Mouse (Mus musculus) MEL (cell line): ENCODE data around the gene Lifr. TPM values are rescaled to one million over a fixed set of nuclear protein-coding genes. Genes with fewer than 3 reads are reported as not detected.

Source experiments
- DNase-seq: peaks from one replicate; pipeline ENCODE4 v3.0.0; 2011; ENCODE audit warnings: low read depth, low spot score
- H3K27ac ChIP-seq: 2 replicates; pipeline ENCODE4 v1.5.1; 2012; ENCODE audit warnings: low read depth, mild to moderate bottlenecking, control low read depth, low read length, moderate library complexity; ENCODE audit not compliant: control insufficient read depth
- H3K27me3 ChIP-seq, 2 experiments: fragments of 150-350 bp in 1 of 2; sonication (generic) in 1 of 2; 2 replicates each; pipeline ENCODE4 v1.6.1; 2012; ENCODE audit warnings: low read length in 2 of 2, mild to moderate bottlenecking in 2 of 2, improper control_type of control experiment in 1 of 2, moderate library complexity in 1 of 2; ENCODE audit not compliant: insufficient read depth in 2 of 2, control insufficient read depth in 1 of 2
- H3K36me3 ChIP-seq, 2 experiments: 2 replicates each; pipeline ENCODE4 v1.6.1; 2012 to 2014; ENCODE audit warnings: low read length in 2 of 2, improper control_type of control experiment in 1 of 2, inconsistent platforms in 1 of 2, mild to moderate bottlenecking in 1 of 2; ENCODE audit not compliant: insufficient read depth in 2 of 2, control insufficient read depth in 1 of 2
- H3K4me1 ChIP-seq, 2 experiments: fragments of 150-350 bp in 1 of 2; sonication (generic) in 1 of 2; 2 replicates each; pipeline ENCODE4 v1.6.1; 2012; ENCODE audit warnings: low read length in 2 of 2, improper control_type of control experiment in 1 of 2, mild to moderate bottlenecking in 1 of 2; ENCODE audit not compliant: insufficient read depth in 2 of 2, control insufficient read depth in 1 of 2
- H3K4me3 ChIP-seq, 2 experiments: fragments of 150-350 bp in 1 of 2; sonication (generic) in 1 of 2; 2 replicates each; pipeline ENCODE4 v1.5.1; 2012; ENCODE audit warnings: low read depth in 2 of 2, low read length in 2 of 2, mild to moderate bottlenecking in 2 of 2, moderate library complexity in 2 of 2, control low read depth in 1 of 2, improper control_type of control experiment in 1 of 2; ENCODE audit not compliant: control insufficient read depth in 1 of 2, insufficient read depth in 1 of 2
- H3K79me2 ChIP-seq: 2 replicates; pipeline ENCODE4 v1.6.1; 2012; ENCODE audit warnings: mild to moderate bottlenecking, low read length, moderate library complexity; ENCODE audit not compliant: control insufficient read depth, poor library complexity, insufficient read depth
- H3K9ac ChIP-seq: 2 replicates; pipeline ENCODE4 v1.6.1; 2012; ENCODE audit warnings: low read depth, mild to moderate bottlenecking, control low read depth, low read length, moderate library complexity; ENCODE audit not compliant: control insufficient read depth, poor library complexity, severe bottlenecking
- H3K9me3 ChIP-seq: fragments of 150-350 bp; sonication (generic); replicated peaks from 2 replicates; pipeline ENCODE4 v1.6.1; 2012; ENCODE audit warnings: mild to moderate bottlenecking, low read length, improper control_type of control experiment, moderate library complexity; ENCODE audit not compliant: insufficient read depth
- BHLHE40 ChIP-seq: IDR thresholded peaks from 2 replicates; pipeline ENCODE4 v1.6.1; 2012; ENCODE audit warnings: low read depth, mild to moderate bottlenecking, inconsistent platforms, low read length, improper control_type of control experiment, borderline replicate concordance
- E2F4 ChIP-seq: IDR thresholded peaks from 2 replicates; pipeline ENCODE4 v1.6.1; 2011; ENCODE audit warnings: low read depth, low read length, improper control_type of control experiment, borderline replicate concordance
- ELF1 ChIP-seq: IDR thresholded peaks from 2 replicates; pipeline ENCODE4 v1.6.1; 2014; ENCODE audit warnings: low read depth, mild to moderate bottlenecking, inconsistent platforms, low read length, improper control_type of control experiment, moderate library complexity
- EP300 ChIP-seq, 2 experiments: IDR thresholded peaks; 2 replicates each; pipeline ENCODE4 v1.6.1; 2011; ENCODE audit warnings: improper control_type of control experiment in 2 of 2, low read length in 2 of 2, low read depth in 1 of 2, mild to moderate bottlenecking in 1 of 2
- GABPA ChIP-seq: IDR thresholded peaks from 2 replicates; pipeline ENCODE4 v1.6.1; 2012; ENCODE audit warnings: low read depth, mild to moderate bottlenecking, inconsistent platforms, low read length, improper control_type of control experiment, moderate library complexity
- GATA1 ChIP-seq: IDR thresholded peaks from 2 replicates; pipeline ENCODE4 v1.6.1; 2011; ENCODE audit warnings: low read depth, low read length, improper control_type of control experiment
- HCFC1 ChIP-seq: IDR thresholded peaks from 2 replicates; pipeline ENCODE4 v1.6.1; 2012; ENCODE audit warnings: low read depth, mild to moderate bottlenecking, inconsistent platforms, low read length, improper control_type of control experiment, moderate library complexity
- JUND ChIP-seq: IDR thresholded peaks from 2 replicates; pipeline ENCODE4 v1.6.1; 2011; ENCODE audit warnings: low read depth, mild to moderate bottlenecking, improper control_type of control experiment, low read length
- MAZ ChIP-seq: IDR thresholded peaks from 2 replicates; pipeline ENCODE4 v1.6.1; 2012; ENCODE audit warnings: low read depth, mild to moderate bottlenecking, inconsistent platforms, low read length, improper control_type of control experiment
- MEF2A ChIP-seq: IDR thresholded peaks from 2 replicates; pipeline ENCODE4 v1.6.1; 2014; ENCODE audit warnings: low read depth, mild to moderate bottlenecking, inconsistent platforms, low read length, improper control_type of control experiment; ENCODE audit not compliant: poor library complexity, insufficient replicate concordance, severe bottlenecking; ENCODE audit errors: extremely low read depth
- MXI1 ChIP-seq: IDR thresholded peaks from 2 replicates; pipeline ENCODE4 v1.6.1; 2011; ENCODE audit warnings: mild to moderate bottlenecking, low read depth, low read length, improper control_type of control experiment
- MYC ChIP-seq: IDR thresholded peaks from 2 replicates; pipeline ENCODE4 v1.6.1; 2011; ENCODE audit warnings: low read depth, mild to moderate bottlenecking, low read length, improper control_type of control experiment, moderate library complexity
- POLR2A ChIP-seq, 2 experiments: IDR thresholded peaks; 2 replicates each; pipeline ENCODE4 v1.6.1; 2011 to 2012; ENCODE audit warnings: low read length in 2 of 2, mild to moderate bottlenecking in 2 of 2, control low read depth in 1 of 2, improper control_type of control experiment in 1 of 2, low read depth in 1 of 2, moderate library complexity in 1 of 2; ENCODE audit not compliant: control insufficient read depth in 1 of 2, insufficient read depth in 1 of 2, poor library complexity in 1 of 2
- POLR2AphosphoS2 ChIP-seq: IDR thresholded peaks from 2 replicates; pipeline ENCODE4 v1.6.1; 2011; ENCODE audit warnings: low read length, improper control_type of control experiment
- POLR2AphosphoS5 ChIP-seq: IDR thresholded peaks from 2 replicates; pipeline ENCODE4 v1.6.1; 2012; ENCODE audit warnings: low read depth, borderline replicate concordance, mild to moderate bottlenecking, inconsistent platforms, low read length, moderate library complexity, mixed read lengths
- SMC3 ChIP-seq: IDR thresholded peaks from 2 replicates; pipeline ENCODE4 v1.6.1; 2011; ENCODE audit warnings: low read depth, low read length, improper control_type of control experiment
- TAL1 ChIP-seq: IDR thresholded peaks from 2 replicates; pipeline ENCODE4 v1.6.1; 2012; ENCODE audit warnings: mild to moderate bottlenecking, inconsistent platforms, low read length, moderate library complexity, mixed read lengths
- TBP ChIP-seq: IDR thresholded peaks from 2 replicates; pipeline ENCODE4 v1.8.0; 2011; ENCODE audit warnings: low read depth, low read length, improper control_type of control experiment
- UBTF ChIP-seq: IDR thresholded peaks from 2 replicates; pipeline ENCODE4 v1.6.1; 2012; ENCODE audit warnings: low read depth, mild to moderate bottlenecking, inconsistent platforms, low read length, improper control_type of control experiment, moderate library complexity, borderline replicate concordance; ENCODE audit not compliant: insufficient read depth
- ZC3H11A ChIP-seq: IDR thresholded peaks from 2 replicates; pipeline ENCODE4 v1.6.1; 2012; ENCODE audit warnings: low read depth, mild to moderate bottlenecking, inconsistent platforms, low read length, improper control_type of control experiment
- ZMIZ1 ChIP-seq: IDR thresholded peaks from 2 replicates; pipeline ENCODE4 v1.6.1; 2012; ENCODE audit warnings: low read depth, mild to moderate bottlenecking, inconsistent platforms, low read length, improper control_type of control experiment, moderate library complexity
- ZNF384 ChIP-seq: IDR thresholded peaks from 2 replicates; pipeline ENCODE4 v1.6.1; 2012; ENCODE audit warnings: low read depth, mild to moderate bottlenecking, inconsistent platforms, low read length, improper control_type of control experiment
- polyA plus RNA-seq, 2 experiments: library from polyadenylated mRNA; stranded (reverse) in 1 of 2; unstranded in 1 of 2; fragments of >175 nt in 1 of 2; fragments of >200 nt in 1 of 2; gene quantifications; 2 replicates each; pipeline versions ENCODE4 v1.2.1 to v1.2.4; 2012; ENCODE audit warnings: low replicate concordance in 2 of 2, low read depth in 1 of 2; ENCODE audit not compliant: insufficient read length in 2 of 2, insufficient read depth in 1 of 2, missing spikeins in 1 of 2
- total RNA-seq: library from RNA; depleted of rRNA; stranded (reverse); fragments of 300-350 nt; gene quantifications from 2 replicates; pipeline ENCODE4 v1.2.3, GENCODE M21; 2012

The Lifr gene
- total and polyA plus RNA-seq, 3 experiments = not detected

GRCm38 (mm10) chr15:7117944-7118343 lies 27.5 kb downstream of the Lifr start:
- Histone ChIP-seq H3K36me3 (peaks cover 0 to 2% of the 10 kb centered on the region in 2 experiments; a peak in 1 of 4 replicates), H3K27ac (no peak overlapping the region), H3K9ac (no peak overlapping the region), H3K4me3 (no peak overlapping the region), H3K4me1 (peaks cover 0 to 3% of the 10 kb centered on the region in 2 experiments; a peak in 1 of 4 replicates), H3K27me3 (no peaks in the 10 kb centered on the region), H3K9me3 (no peaks in the 10 kb centered on the region), H3K79me2 (no peaks in the 10 kb centered on the region)
- TF ChIP-seq JUND = no peak
- no peak for TF ChIP-seq TAL1
- no peak for TF ChIP-seq ZMIZ1
- TF ChIP-seq UBTF = no peak
- no peak for TF ChIP-seq MYC
- TF ChIP-seq POLR2AphosphoS2 = no peak
- TF ChIP-seq ELF1 = no peak
- TF ChIP-seq BHLHE40 = no peak
- no peak for TF ChIP-seq GABPA
- TF ChIP-seq MAZ = no peak
- TF ChIP-seq TBP = no peak
- no peak for TF ChIP-seq HCFC1
- TF ChIP-seq POLR2A (IDR thresholded peaks at IDR 0.05; ENCODE audit: control insufficient read depth in 1 of 2, insufficient read depth in 1 of 2, low read depth in 1 of 2, low read length in 2 of 2, poor library complexity in 1 of 2) = no peak
- TF ChIP-seq E2F4 = no peak
- no peak for TF ChIP-seq MXI1
- no peak for TF ChIP-seq POLR2AphosphoS5
- no peak for TF ChIP-seq ZNF384
- no peak for TF ChIP-seq ZC3H11A
- DNase-seq = no peak

- Histone ChIP-seq H3K27me3 (no peaks in the 10 kb centered on the region), H3K79me2 (no peaks in the 10 kb centered on the region), H3K4me3 (no peak overlapping the region), H3K9ac (no peak overlapping the region), H3K27ac (no peak overlapping the region), H3K36me3 (peaks cover 0 to 2% of the 10 kb centered on the region in 2 experiments; a peak in 1 of 4 replicates), H3K4me1 (peaks cover 0 to under 1% of the 10 kb centered on the region in 2 experiments; a peak in 1 of 4 replicates), H3K9me3 (no peaks in the 10 kb centered on the region)
- no peak for DNase-seq
- TF ChIP-seq POLR2AphosphoS2 (no peak), MEF2A (no peak), MAZ (no peak), MYC (no peak), SMC3 (no peak), GATA1 (no peak), EP300 (IDR thresholded peaks at IDR 0.05; ENCODE audit: low read depth in 1 of 2, low read length in 2 of 2) (no peak), ZNF384 (no peak), JUND (no peak), E2F4 (no peak)
Measured at GRCm38 (mm10) chr15:7118849-7119248, 28.4 kb downstream of the Lifr start.
